Mouse (Mus musculus) CD8-positive naive resting alpha-beta T cell, adult 2 months (primary cell): ENCODE data around the gene March1.
"Not testable (repeated sequence)": the region's sequence is repeated elsewhere in the genome, so short reads cannot be mapped to it uniquely, and the experiment has no call there.

Experiments used
- DNase-seq, 2 experiments: peaks; one replicate each; pipeline ENCODE4 v3.0.0; 2022; ENCODE audit warnings: low read depth in 2 of 2, low spot score in 2 of 2

Gene March1

GRCm38 (mm10) chr8:66410080-66410615 lies 792.4 kb downstream of the March1 start:
- DNase-seq = no peak

- DNase-seq = no peak
Measured at GRCm38 (mm10) chr8:66413101-66413500, 795.4 kb downstream of the March1 start.

GRCm38 (mm10) chr8:66415234-66415633 lies 797.5 kb downstream of the March1 start:
- no peak for DNase-seq

- not testable (repeated sequence) for DNase-seq
Measured at GRCm38 (mm10) chr8:66417591-66417990, 799.9 kb downstream of the March1 start.

- DNase-seq = no peak
Measured at GRCm38 (mm10) chr8:66430639-66431038, 812.9 kb downstream of the March1 start.

GRCm38 (mm10) chr8:66433577-66433976 lies 815.9 kb downstream of the March1 start:
- DNase-seq = no peak

- DNase-seq = no peak
Measured at GRCm38 (mm10) chr8:66436804-66437203, 819.1 kb downstream of the March1 start.

GRCm38 (mm10) chr8:66437929-66438328 lies 820.2 kb downstream of the March1 start:
- no peak for DNase-seq

GRCm38 (mm10) chr8:66438468-66438867 lies 820.8 kb downstream of the March1 start:
- no peak for DNase-seq

- DNase-seq = no peak
Measured at GRCm38 (mm10) chr8:66441123-66441522, 823.4 kb downstream of the March1 start.

- DNase-seq = no peak
Measured at GRCm38 (mm10) chr8:66442778-66443177, 825.1 kb downstream of the March1 start.

DNA sequence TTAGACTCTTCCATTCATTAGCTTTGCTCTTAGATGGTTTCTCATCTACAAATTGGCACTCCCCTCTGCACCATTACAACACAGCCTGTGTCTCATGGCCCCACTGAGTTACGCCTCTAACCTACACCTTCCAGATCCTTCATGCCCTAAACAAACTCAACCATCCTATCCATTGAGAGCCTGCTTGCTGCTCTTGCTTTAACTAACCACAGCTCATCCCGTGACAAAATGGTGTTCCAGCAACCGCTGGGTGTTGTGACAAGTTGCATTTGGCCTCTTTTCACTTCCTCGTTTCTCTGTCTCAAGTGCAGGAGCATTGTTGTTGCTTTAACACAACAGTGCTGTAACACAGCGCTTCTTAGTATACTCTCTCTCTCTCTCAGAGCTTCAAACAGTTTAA lies 826.4 kb downstream of the March1 start:
- no peak for DNase-seq

DNA sequence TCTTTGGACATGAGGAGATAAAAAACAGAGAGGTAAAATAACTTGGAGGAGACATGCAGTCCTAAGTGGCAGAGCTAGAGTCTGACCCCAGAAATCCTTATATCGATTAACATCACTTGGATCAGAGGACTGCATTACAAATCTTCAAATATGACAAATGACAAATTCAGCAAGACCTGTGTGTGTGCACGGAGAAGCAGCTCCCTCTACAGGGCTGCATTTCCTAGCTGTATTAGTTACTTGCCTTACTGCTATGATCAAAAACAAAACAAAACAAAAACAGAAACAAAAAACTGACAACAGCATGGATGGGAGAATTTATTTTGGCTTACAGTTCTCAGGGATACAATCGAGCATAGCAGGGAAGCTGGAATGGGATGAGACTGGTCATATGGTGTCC lies 827.7 kb downstream of the March1 start:
- DNase-seq = no peak

DNA sequence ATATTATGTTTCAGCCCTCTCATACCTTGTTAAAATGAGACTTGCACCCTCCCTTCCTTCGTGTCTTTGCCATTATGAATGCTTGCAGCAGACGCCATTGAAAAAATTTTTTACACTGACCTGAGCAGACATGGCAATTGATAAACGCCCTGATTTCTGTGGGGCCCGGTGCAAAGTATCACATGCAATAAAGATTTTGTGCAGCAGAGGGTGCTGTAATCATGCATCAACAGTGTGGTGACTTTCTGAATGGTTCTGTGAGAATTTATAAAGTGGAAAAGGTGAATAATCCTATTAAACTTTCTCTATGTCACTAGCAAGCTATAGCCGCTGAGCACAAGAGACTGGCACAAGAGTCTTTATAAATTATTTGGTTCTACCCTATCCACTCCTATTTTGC lies 833.0 kb downstream of the March1 start:
- DNase-seq = peak in 1 of 2 experiments; percentile 8

DNA sequence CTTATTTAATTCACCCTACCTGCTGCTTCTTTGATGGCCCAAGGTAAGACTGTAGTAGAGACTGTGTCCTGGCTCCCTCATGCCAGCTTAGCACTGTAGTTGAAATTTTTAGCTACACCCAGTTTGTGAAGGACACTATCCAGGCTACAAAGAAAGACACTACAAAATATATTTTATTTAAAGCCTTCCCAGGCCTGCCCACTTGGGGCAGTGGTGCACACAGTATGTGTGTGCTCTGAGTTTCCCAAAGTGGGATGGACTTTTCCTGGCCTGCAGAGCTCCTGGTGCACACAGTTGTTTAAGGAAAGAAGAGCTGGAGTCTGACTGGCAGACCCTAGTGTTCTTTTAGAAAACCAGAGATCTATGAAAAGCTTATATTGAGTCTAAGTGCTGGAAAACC lies 839.4 kb downstream of the March1 start:
- no peak for DNase-seq

- DNase-seq = no peak
Measured at GRCm38 (mm10) chr8:66469821-66470220, 852.1 kb downstream of the March1 start.

GRCm38 (mm10) chr8:66476880-66477279 lies 859.2 kb downstream of the March1 start:
- DNase-seq = no peak

GRCm38 (mm10) chr8:66486084-66486763 lies 868.5 kb downstream of the March1 start, which contains the start of gene Tma16:
Gene Tma16, minus strand, starts transcription at chr8:66486530.
- peak; percentile 75 for DNase-seq

- no peak for DNase-seq
Measured at GRCm38 (mm10) chr8:66488556-66488955, 870.9 kb downstream of the March1 start.

DNA sequence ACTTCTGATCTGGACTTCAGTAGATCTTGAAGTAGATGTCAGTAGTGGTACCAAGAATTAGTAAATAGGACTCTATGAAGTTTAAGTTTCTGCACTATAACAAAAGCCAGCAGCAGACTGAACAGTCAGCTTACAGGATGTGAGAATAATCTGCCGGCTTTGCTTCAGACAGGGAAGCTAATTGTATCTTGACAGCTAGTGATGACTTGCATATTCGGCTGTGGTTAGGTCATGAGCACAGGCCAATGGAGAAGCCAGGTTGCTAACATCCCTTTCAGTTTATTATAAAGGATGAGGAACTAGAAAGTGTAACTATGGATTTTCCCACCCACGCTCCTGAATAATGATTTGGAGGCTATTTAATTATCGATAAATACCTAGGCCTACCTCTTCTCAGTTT lies 872.9 kb downstream of the March1 start:
- DNase-seq = no peak

DNA sequence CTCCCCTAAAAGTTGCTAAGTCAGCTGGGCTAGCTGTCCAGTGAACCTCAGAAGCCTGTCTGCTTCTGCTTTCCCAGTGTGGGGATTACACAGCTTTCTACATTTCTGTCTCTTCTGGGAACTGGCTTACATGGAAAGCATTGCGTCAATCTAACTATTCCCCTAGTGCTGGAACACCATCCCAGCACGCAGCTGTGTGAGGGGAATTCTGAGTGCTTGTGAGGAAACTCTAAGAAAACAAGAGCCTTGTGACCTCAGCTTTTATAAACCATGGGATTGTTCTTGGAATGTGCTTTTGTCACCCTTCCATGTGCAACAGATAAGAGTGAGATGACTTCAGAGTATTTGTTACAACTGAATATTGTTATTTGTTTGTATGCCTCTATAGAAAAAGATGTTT lies 876.8 kb downstream of the March1 start:
- DNase-seq = no peak

DNA sequence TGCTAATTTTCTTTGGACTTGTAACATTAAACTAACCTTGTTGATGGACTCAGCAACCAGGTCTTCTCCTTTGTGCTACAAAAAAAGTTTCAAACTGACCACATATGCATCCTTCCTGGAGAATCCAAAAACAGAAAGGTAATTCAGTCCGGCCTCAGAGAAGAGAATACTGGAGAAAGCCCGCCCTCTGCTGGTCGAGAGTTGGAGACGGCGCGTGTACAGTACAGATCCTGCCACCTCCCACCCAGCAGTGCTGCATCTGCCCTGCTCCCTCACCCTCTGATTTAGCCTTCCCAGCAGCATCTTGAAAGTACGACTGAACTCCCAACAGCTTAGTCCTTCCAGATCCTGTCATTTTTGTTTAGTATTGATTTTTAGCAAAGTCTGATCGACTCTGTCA lies 878.0 kb downstream of the March1 start:
- peak; percentile 21 to 50 for DNase-seq

DNA sequence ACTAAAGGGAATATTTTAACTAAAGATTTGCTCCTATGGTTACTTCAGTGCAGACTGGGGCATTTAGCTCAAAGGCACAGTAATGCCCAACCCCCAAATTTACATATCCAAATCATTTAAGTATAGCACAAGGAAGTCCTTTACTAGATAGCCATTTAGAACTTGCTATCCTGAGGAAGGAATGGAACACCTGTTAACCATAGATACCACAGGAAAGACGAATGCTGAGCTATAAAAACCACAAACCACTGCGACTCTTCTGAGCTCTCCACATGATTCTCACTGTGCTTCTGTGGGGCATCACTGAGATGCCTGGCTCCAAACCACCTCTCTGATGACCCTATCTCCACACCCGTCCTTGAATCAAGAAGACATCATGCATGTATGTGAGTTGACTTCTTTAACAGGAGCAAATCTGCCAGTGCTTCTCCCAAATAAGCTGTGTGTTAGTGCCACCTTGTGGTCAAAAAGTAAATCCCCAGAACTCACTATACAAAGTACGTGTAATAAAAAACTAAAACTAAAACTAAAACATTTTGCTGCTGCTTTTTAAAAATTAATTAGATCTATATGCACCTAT lies 879.4 kb downstream of the March1 start:
- DNase-seq = peak; percentile 14 to 16
